Mouse (Mus musculus) bone marrow macrophage, adult 2 months (primary cell): ENCODE measurements around the gene Akap9.

Experiments used
- CTCF ChIP-seq: IDR thresholded peaks from 2 replicates; pipeline ENCODE4 v1.5.1; 2012; ENCODE audit warnings: low read depth, mild to moderate bottlenecking, low read length, moderate library complexity
- POLR2A ChIP-seq: IDR thresholded peaks from 2 replicates; pipeline ENCODE4 v1.6.1; 2012; ENCODE audit warnings: mild to moderate bottlenecking, low read depth, low read length, borderline replicate concordance

DNA sequence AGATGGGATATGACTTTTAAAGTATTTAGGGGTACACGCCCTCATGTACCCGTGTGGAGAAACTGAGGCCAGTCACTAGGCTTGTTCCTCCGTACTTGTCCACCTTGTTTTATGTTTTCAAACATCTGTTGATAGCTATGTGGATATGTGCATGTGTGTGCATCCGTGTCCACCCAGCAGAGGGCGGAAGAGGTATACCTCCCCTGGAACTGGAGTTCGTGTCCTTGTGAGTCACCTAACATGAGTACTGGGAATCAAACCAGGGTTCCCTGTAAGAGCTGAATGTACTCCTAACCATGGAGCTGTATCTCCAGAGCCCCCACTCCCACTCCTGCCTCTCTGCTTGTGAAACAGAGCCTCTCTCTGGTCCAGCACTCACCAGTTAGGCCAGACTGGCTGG, 112.5 kb downstream of the Akap9 start:
- TF ChIP-seq POLR2A, result no peak
- TF ChIP-seq CTCF, result 0 out of 2 replicates have a peak, but pooled peaks have one; percentile 7
